Mouse (Mus musculus): Measurements from ENCODE around the gene Mbd3. TPM values are rescaled to one million over a fixed set of nuclear protein-coding genes. Genes with fewer than 3 reads are reported as not detected.

Mbd3 gene
- polyA plus RNA-seq, 1 experiment from 2014 or later = 171 TPM

GRCm38 (mm10) chr10:80431570-80432386 is 32.4 kb upstream of the Mbd3 start:
- H3K27ac ChIP-seq (ENCODE audit: low read depth, low read length) = peak overlapping the region; percentile 84; the same call in 1 of the 2 replicates
- peak overlapping the region; percentile 99 for H3K9ac ChIP-seq (ENCODE audit: low read depth, low read length)
- peak overlapping the region; percentile 82 for H3K4me2 ChIP-seq
- peak overlapping the region; percentile 92 for H3K4me3 ChIP-seq (ENCODE audit: low read depth, low read length)
- H3K9me3 ChIP-seq (replicated peaks; ENCODE audit: control insufficient read depth, low read length) = no peaks in the 10 kb centered on the region
- 33% methylated on average over 11 of the region's 16 CpGs for WGBS (ENCODE audit: insufficient replicate concordance)
- no peaks in the 10 kb centered on the region; the same call in 1 of the 2 replicates for H3K27me3 ChIP-seq (ENCODE audit: control insufficient read depth, insufficient read depth, low read length)
- no peak for ATAC-seq (replicated peaks; ENCODE audit: insufficient number of reproducible peaks, low FRiP score, low TSS enrichment)
- H3K4me1 ChIP-seq (ENCODE audit: control insufficient read depth, insufficient read depth, low read length) = peaks cover 16% of the 10 kb centered on the region; the same call in 1 of the 2 replicates
- H3K36me3 ChIP-seq (ENCODE audit: control insufficient read depth, insufficient read depth, low read length) = peaks cover 20% of the 10 kb centered on the region

- no peak overlapping the region for H3K27ac ChIP-seq (ENCODE audit: low read depth, low read length)
- no peak overlapping the region for H3K9ac ChIP-seq (ENCODE audit: low read depth, low read length)
- H3K4me1 ChIP-seq (ENCODE audit: control insufficient read depth, insufficient read depth, low read length) = peaks cover 9% of the 10 kb centered on the region; the same call in 1 of the 2 replicates
- no peak overlapping the region for H3K4me3 ChIP-seq (ENCODE audit: low read depth, low read length)
- H3K27me3 ChIP-seq (ENCODE audit: control insufficient read depth, insufficient read depth, low read length) = no peaks in the 10 kb centered on the region
- no peaks in the 10 kb centered on the region; the same call in 1 of the 2 replicates for H3K9me3 ChIP-seq (replicated peaks; ENCODE audit: control insufficient read depth, low read length)
- WGBS (ENCODE audit: insufficient replicate concordance) = 76% methylated on average over 7 of the region's 8 CpGs
- peaks cover 33% of the 10 kb centered on the region for H3K36me3 ChIP-seq (ENCODE audit: control insufficient read depth, insufficient read depth, low read length)
- ATAC-seq (replicated peaks; ENCODE audit: insufficient number of reproducible peaks, low FRiP score, low TSS enrichment) = no peak
- H3K4me2 ChIP-seq = no peak overlapping the region
Observed at GRCm38 (mm10) chr10:80430375-80430980, 31.1 kb upstream of the Mbd3 start.

GRCm38 (mm10) chr10:80429800-80430199 is 30.4 kb upstream of the Mbd3 start:
- Histone ChIP-seq H3K4me3 (ENCODE audit: low read depth, low read length) (no peak overlapping the region), H3K27ac (ENCODE audit: low read depth, low read length) (no peak overlapping the region), H3K9me3 (replicated peaks; ENCODE audit: control insufficient read depth, low read length) (peaks cover 4% of the 10 kb centered on the region; the same call in 1 of the 2 replicates), H3K27me3 (ENCODE audit: control insufficient read depth, insufficient read depth, low read length) (no peaks in the 10 kb centered on the region), H3K4me1 (ENCODE audit: control insufficient read depth, insufficient read depth, low read length) (peaks cover 9% of the 10 kb centered on the region; the same call in 1 of the 2 replicates), H3K36me3 (ENCODE audit: control insufficient read depth, insufficient read depth, low read length) (peaks cover 39% of the 10 kb centered on the region), H3K9ac (ENCODE audit: low read depth, low read length) (no peak overlapping the region), H3K4me2 (no peak overlapping the region)
- WGBS (ENCODE audit: insufficient replicate concordance) = 86% methylated on average over 8 of the region's 8 CpGs
- ATAC-seq (replicated peaks; ENCODE audit: insufficient number of reproducible peaks, low FRiP score, low TSS enrichment) = no peak

GRCm38 (mm10) chr10:80425041-80425440 is 25.7 kb upstream of the Mbd3 start:
- H3K9me3 ChIP-seq (replicated peaks; ENCODE audit: control insufficient read depth, low read length) = peaks cover 4% of the 10 kb centered on the region; the same call in 1 of the 2 replicates
- H3K4me1 ChIP-seq (ENCODE audit: control insufficient read depth, insufficient read depth, low read length) = 0 out of 2 replicates have a peak, but pooled peaks cover 2% of the 10 kb centered on the region
- no peak overlapping the region for H3K4me3 ChIP-seq (ENCODE audit: low read depth, low read length)
- no peak overlapping the region for H3K27ac ChIP-seq (ENCODE audit: low read depth, low read length)
- ATAC-seq (replicated peaks; ENCODE audit: insufficient number of reproducible peaks, low FRiP score, low TSS enrichment) = no peak
- no peak overlapping the region for H3K4me2 ChIP-seq
- H3K27me3 ChIP-seq (ENCODE audit: control insufficient read depth, insufficient read depth, low read length) = no peaks in the 10 kb centered on the region
- peaks cover 59% of the 10 kb centered on the region for H3K36me3 ChIP-seq (ENCODE audit: control insufficient read depth, insufficient read depth, low read length)
- WGBS (ENCODE audit: insufficient replicate concordance) = 96% methylated on average over 3 of the region's 3 CpGs
- no peak overlapping the region for H3K9ac ChIP-seq (ENCODE audit: low read depth, low read length)

DNA sequence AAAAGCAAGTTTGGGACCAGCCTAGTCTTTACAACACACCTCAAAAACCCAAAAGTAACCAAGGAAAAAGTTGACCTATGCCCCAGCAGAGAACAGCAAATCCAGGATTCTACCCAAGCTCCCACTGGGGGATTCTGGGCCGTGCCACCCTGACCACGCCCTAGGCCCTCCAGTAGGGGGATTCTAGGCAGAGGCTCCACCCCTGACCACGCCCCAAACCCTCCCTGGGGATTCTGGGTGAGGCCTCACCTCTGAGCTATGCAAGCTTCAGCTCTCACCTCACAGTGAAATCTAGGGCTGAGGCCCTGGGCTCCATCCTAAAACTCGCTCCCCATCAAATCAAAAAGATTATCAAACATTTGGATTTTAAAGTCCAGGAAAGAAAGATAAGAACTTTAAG is 24.2 kb upstream of the Mbd3 start:
- no peaks in the 10 kb centered on the region for H3K27me3 ChIP-seq (ENCODE audit: control insufficient read depth, insufficient read depth, low read length)
- WGBS (ENCODE audit: insufficient replicate concordance) = 53% methylated on average over 4 of the region's 4 CpGs
- ATAC-seq (replicated peaks; ENCODE audit: insufficient number of reproducible peaks, low FRiP score, low TSS enrichment) = peak; percentile 44
- H3K27ac ChIP-seq (ENCODE audit: low read depth, low read length) = no peak overlapping the region; the same call in 1 of the 2 replicates
- no peak overlapping the region for H3K4me2 ChIP-seq
- H3K9me3 ChIP-seq (replicated peaks; ENCODE audit: control insufficient read depth, low read length) = peaks cover 4% of the 10 kb centered on the region; the same call in 1 of the 2 replicates
- no peak overlapping the region for H3K9ac ChIP-seq (ENCODE audit: low read depth, low read length)
- no peak overlapping the region for H3K4me3 ChIP-seq (ENCODE audit: low read depth, low read length)
- H3K36me3 ChIP-seq (ENCODE audit: control insufficient read depth, insufficient read depth, low read length) = peaks cover 67% of the 10 kb centered on the region
- peaks cover 8% of the 10 kb centered on the region for H3K4me1 ChIP-seq (ENCODE audit: control insufficient read depth, insufficient read depth, low read length)

GRCm38 (mm10) chr10:80421651-80422472 is 22.5 kb upstream of the Mbd3 start:
- Histone ChIP-seq H3K4me3 (ENCODE audit: low read depth, low read length) (no peak overlapping the region), H3K27me3 (ENCODE audit: control insufficient read depth, insufficient read depth, low read length) (no peaks in the 10 kb centered on the region), H3K36me3 (ENCODE audit: control insufficient read depth, insufficient read depth, low read length) (peaks cover 69% of the 10 kb centered on the region), H3K27ac (ENCODE audit: low read depth, low read length) (peak overlapping the region; percentile 46), H3K4me2 (peak overlapping the region; percentile 14), H3K9me3 (replicated peaks; ENCODE audit: control insufficient read depth, low read length) (peaks cover 4% of the 10 kb centered on the region; the same call in 1 of the 2 replicates), H3K4me1 (ENCODE audit: control insufficient read depth, insufficient read depth, low read length) (peaks cover 12% of the 10 kb centered on the region), H3K9ac (ENCODE audit: low read depth, low read length) (peak overlapping the region; percentile 18; the same call in 1 of the 2 replicates)
- peak; percentile 79 for ATAC-seq (replicated peaks; ENCODE audit: insufficient number of reproducible peaks, low FRiP score, low TSS enrichment)
- WGBS (ENCODE audit: insufficient replicate concordance) = 73% methylated on average over 9 of the region's 9 CpGs

GRCm38 (mm10) chr10:80421208-80421607 is 21.9 kb upstream of the Mbd3 start:
- H3K4me3 ChIP-seq (ENCODE audit: low read depth, low read length) = no peak overlapping the region
- 0 out of 2 replicates have a peak overlapping the region, but pooled peaks have one; percentile 23 for H3K9ac ChIP-seq (ENCODE audit: low read depth, low read length)
- no peak for ATAC-seq (replicated peaks; ENCODE audit: insufficient number of reproducible peaks, low FRiP score, low TSS enrichment)
- H3K4me1 ChIP-seq (ENCODE audit: control insufficient read depth, insufficient read depth, low read length) = peaks cover 12% of the 10 kb centered on the region
- 0 out of 2 replicates have a peak overlapping the region, but pooled peaks have one; percentile 12 for H3K4me2 ChIP-seq
- no peaks in the 10 kb centered on the region for H3K27me3 ChIP-seq (ENCODE audit: control insufficient read depth, insufficient read depth, low read length)
- H3K36me3 ChIP-seq (ENCODE audit: control insufficient read depth, insufficient read depth, low read length) = peaks cover 69% of the 10 kb centered on the region
- peak overlapping the region; percentile 18; the same call in 1 of the 2 replicates for H3K27ac ChIP-seq (ENCODE audit: low read depth, low read length)
- WGBS (ENCODE audit: insufficient replicate concordance) = 88% methylated on average over 8 of the region's 8 CpGs
- peaks cover 4% of the 10 kb centered on the region; the same call in 1 of the 2 replicates for H3K9me3 ChIP-seq (replicated peaks; ENCODE audit: control insufficient read depth, low read length)

DNA sequence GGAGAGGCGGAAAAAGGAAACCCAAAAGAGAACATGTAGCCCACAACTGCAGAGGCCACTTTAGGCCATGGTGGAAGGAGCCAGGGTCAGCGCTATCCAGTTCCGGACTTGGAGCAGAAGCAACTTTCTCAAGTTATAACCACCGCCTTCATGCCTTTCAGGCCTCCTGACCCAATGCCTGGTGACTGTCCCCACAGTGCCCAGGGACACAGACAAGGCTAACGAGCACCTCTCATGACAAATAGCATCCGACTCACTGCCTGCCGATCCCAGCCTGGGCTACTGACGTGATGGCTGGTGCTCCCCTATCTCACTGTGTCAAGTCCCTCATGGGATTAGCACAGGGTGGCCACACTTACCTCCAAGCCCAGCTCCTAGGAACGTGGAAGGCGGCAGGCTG is 21.4 kb upstream of the Mbd3 start:
- Histone ChIP-seq H3K9me3 (replicated peaks; ENCODE audit: control insufficient read depth, low read length) (peaks cover 4% of the 10 kb centered on the region; the same call in 1 of the 2 replicates), H3K9ac (ENCODE audit: low read depth, low read length) (peak overlapping the region; percentile 23; the same call in 1 of the 2 replicates), H3K4me2 (no peak overlapping the region), H3K27me3 (ENCODE audit: control insufficient read depth, insufficient read depth, low read length) (no peaks in the 10 kb centered on the region), H3K4me3 (ENCODE audit: low read depth, low read length) (no peak overlapping the region), H3K4me1 (ENCODE audit: control insufficient read depth, insufficient read depth, low read length) (peaks cover 12% of the 10 kb centered on the region), H3K36me3 (ENCODE audit: control insufficient read depth, insufficient read depth, low read length) (peaks cover 67% of the 10 kb centered on the region), H3K27ac (ENCODE audit: low read depth, low read length) (no peak overlapping the region)
- no peak for ATAC-seq (replicated peaks; ENCODE audit: insufficient number of reproducible peaks, low FRiP score, low TSS enrichment)
- WGBS (ENCODE audit: insufficient replicate concordance) = 89% methylated on average over 10 of the region's 10 CpGs

Data from heart, embryonic 11.5 days (tissue).